Mouse (Mus musculus): Measurements from ENCODE around the gene Klhl3.

DNA sequence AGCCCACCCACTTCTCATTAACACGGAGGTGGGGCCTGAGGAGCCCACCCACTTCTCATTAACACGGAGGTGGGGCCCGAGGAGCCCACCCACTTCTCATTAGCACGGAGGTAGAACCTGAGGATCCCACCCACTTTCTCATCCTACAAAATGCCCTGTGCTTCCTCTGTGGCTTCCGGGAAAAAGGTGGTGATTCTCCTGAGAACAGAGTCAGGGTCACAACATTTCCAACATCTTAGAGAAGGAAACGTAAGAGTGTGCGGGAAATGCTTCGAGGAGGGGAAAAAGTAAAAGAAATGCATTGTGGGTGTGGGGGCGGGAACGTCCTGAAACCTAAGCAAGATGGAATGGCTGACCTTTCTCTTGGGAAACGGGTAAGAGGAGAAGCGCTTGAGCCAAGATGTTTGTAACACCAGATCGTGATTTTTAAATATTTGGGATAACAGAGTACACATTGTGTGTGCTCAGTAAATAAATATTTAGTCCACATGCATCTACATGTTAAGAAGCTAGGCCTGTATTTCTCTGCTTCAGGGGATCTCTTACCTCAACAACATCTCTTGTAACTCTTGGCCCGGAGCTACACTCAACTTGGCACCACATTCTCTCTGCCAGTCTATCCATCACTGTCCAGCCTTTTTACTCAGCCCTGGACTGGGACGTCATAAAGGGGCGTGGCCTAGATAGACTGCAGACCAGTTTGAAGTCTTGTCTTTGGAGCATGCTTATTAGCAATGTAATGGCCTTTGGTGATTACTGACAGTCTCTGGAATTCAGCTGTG, 105.9 kb downstream of the Klhl3 start:
- TF ChIP-seq CTCF (conservative IDR thresholded peaks at IDR 0.05; ENCODE audit: low read length) (no peak), POU5F1 (IDR thresholded peaks at IDR 0.05; ENCODE audit: borderline replicate concordance, low read length) (no peak)

All from E14TG2a.4 (cell line).